Mouse (Mus musculus) embryonic facial prominence, embryonic 15.5 days (tissue): ENCODE measurements around the gene Mta3. TPM values are rescaled to one million over a fixed set of nuclear protein-coding genes. Genes with fewer than 3 reads are reported as not detected.

Experiments
- ATAC-seq: fragments of 200-750 bp; cut with Nextera tagmentation; 2 replicates; pipeline ENCODE4 v1.8.0; 2017; ENCODE audit warnings: low read depth, moderate TSS enrichment; ENCODE audit not compliant: insufficient number of reproducible peaks, low FRiP score, low TSS enrichment
- H3K27ac ChIP-seq: fragments of 300-500 bp; sonication (generic); replicated peaks from 2 replicates; pipeline ENCODE4 v1.5.1; 2015; ENCODE audit warnings: mild to moderate bottlenecking, inconsistent platforms
- H3K27me3 ChIP-seq: fragments of 300-500 bp; sonication (generic); 2 replicates; pipeline ENCODE4 v1.6.1; 2015; ENCODE audit warnings: inconsistent platforms
- H3K36me3 ChIP-seq: fragments of 300-500 bp; sonication (generic); 2 replicates; pipeline ENCODE4 v1.6.1; 2015; ENCODE audit warnings: mild to moderate bottlenecking, inconsistent platforms
- H3K4me1 ChIP-seq: fragments of 300-500 bp; sonication (generic); 2 replicates; pipeline ENCODE4 v1.6.1; 2015; ENCODE audit warnings: inconsistent platforms
- H3K4me2 ChIP-seq: fragments of 300-500 bp; sonication (generic); replicated peaks from 2 replicates; pipeline ENCODE4 v1.6.1; 2015; ENCODE audit warnings: mild to moderate bottlenecking, inconsistent platforms
- H3K4me3 ChIP-seq: fragments of 300-500 bp; sonication (generic); replicated peaks from 2 replicates; pipeline ENCODE4 v1.5.1; 2015; ENCODE audit warnings: mild to moderate bottlenecking, inconsistent platforms
- H3K9ac ChIP-seq: fragments of 300-500 bp; sonication (generic); 2 replicates; pipeline ENCODE4 v1.6.1; 2015; ENCODE audit warnings: inconsistent platforms
- H3K9me3 ChIP-seq: fragments of 300-500 bp; sonication (generic); replicated peaks from 2 replicates; pipeline ENCODE4 v1.6.1; 2016; ENCODE audit warnings: inconsistent platforms
- WGBS: fragments of 180-500 bp; shearing (Covaris S2); methylation state at CpG from one replicate; pipeline ENCODE4 v1.1.7; 2015; 5-methylcytosine and 5-hydroxymethylcytosine counted together
- polyA plus RNA-seq: library from polyadenylated mRNA; unstranded; fragments of >200 nt; fragmentation: Nextera tagmentation; extraction: Ambion mirVana; gene quantifications from 2 replicates; pipeline ENCODE4 v1.2.1, GENCODE M21; 2015

The Mta3 gene
- polyA plus RNA-seq, 1 experiment from 2014 or later: 46.4 TPM

DNA sequence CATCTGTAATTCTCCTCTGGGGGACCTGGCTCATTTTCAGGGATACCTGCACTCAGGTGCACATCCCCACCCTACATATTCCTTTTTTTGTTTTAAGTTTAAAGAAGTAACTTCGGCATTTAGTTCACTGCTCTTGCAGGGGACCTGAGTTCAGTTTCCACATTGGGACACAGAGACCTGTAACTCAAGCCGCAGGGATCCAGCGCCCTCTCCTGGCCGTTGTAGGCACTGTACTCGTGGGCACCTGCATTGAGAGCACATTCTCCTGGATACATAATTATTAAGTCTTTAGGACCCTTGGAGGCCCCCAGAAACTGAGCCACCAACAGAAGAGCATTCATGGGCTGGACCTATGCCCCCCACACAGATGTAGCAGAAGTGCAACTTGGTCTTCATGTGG is 26.8 kb downstream of the Mta3 start:
- no peak overlapping the region for H3K9ac ChIP-seq
- ATAC-seq: no peak
- WGBS: 46% methylated on average over 5 of the region's 5 CpGs

DNA sequence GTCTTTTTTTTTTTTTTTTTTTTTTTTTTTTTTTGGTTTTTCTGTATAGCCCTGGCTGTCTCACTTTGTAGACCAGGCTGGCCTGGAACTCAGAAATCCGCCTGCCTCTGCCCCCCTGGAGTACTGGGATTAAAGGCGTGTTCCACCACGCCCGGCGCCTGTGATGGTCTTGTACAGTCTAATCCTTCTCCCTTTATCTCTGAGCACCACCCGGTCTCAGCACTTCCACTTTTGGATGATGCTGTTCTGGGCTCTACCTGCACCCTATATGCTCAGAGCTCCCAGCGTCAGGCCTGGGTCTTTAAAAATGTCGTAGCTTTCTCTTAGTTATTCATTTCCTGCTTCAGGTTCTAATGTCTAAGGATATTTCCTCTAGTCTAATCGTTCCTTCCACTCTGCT is 30.7 kb downstream of the Mta3 start:
- no peaks in the 10 kb centered on the region for H3K27me3 ChIP-seq
- ATAC-seq: no peak
- peaks cover 17% of the 10 kb centered on the region; the same call in 1 of the 2 replicates for H3K36me3 ChIP-seq
- no peak overlapping the region for H3K9ac ChIP-seq
- no peak overlapping the region for H3K27ac ChIP-seq
- 87% methylated on average over 9 of the region's 9 CpGs for WGBS
- H3K4me2 ChIP-seq: no peak overlapping the region
- H3K4me1 ChIP-seq: peaks cover 2% of the 10 kb centered on the region
- no peak overlapping the region for H3K4me3 ChIP-seq
- no peaks in the 10 kb centered on the region for H3K9me3 ChIP-seq

More for the DNA sequence above, 26.8 kb downstream of the Mta3 start:
- no peak overlapping the region; the same call in 1 of the 2 replicates for H3K27ac ChIP-seq
- no peak overlapping the region for H3K4me2 ChIP-seq
- no peaks in the 10 kb centered on the region for H3K36me3 ChIP-seq
- no peak overlapping the region for H3K4me3 ChIP-seq
- H3K4me1 ChIP-seq: peaks cover 7% of the 10 kb centered on the region
- no peaks in the 10 kb centered on the region for H3K9me3 ChIP-seq
- no peaks in the 10 kb centered on the region for H3K27me3 ChIP-seq

DNA sequence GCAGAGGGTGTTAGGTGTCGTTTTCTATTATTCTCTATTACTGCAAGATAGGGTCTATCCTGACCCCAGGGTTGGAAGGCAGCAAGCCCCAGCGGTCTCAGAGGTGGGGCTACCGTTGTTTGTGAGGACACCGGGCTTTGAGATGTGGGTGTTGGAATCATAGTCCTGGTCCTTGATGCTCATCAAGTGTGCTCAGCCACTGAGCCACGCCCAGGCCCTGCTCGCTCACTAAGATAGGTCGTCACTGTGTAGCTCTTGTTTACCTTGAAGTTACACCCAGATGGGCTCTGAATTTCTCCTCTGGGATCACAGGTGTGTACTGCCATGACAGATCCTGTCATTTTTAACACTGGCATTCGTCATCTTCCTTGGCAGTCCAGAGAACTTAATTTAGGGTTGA is 31.8 kb downstream of the Mta3 start:
- H3K9me3 ChIP-seq: no peaks in the 10 kb centered on the region
- peaks cover 17% of the 10 kb centered on the region; the same call in 1 of the 2 replicates for H3K36me3 ChIP-seq
- 84% methylated on average over 8 of the region's 8 CpGs for WGBS
- no peak overlapping the region for H3K9ac ChIP-seq
- ATAC-seq: no peak
- no peak overlapping the region for H3K4me2 ChIP-seq
- H3K4me1 ChIP-seq: no peaks in the 10 kb centered on the region
- H3K27me3 ChIP-seq: no peaks in the 10 kb centered on the region
- no peak overlapping the region for H3K4me3 ChIP-seq
- no peak overlapping the region for H3K27ac ChIP-seq

DNA sequence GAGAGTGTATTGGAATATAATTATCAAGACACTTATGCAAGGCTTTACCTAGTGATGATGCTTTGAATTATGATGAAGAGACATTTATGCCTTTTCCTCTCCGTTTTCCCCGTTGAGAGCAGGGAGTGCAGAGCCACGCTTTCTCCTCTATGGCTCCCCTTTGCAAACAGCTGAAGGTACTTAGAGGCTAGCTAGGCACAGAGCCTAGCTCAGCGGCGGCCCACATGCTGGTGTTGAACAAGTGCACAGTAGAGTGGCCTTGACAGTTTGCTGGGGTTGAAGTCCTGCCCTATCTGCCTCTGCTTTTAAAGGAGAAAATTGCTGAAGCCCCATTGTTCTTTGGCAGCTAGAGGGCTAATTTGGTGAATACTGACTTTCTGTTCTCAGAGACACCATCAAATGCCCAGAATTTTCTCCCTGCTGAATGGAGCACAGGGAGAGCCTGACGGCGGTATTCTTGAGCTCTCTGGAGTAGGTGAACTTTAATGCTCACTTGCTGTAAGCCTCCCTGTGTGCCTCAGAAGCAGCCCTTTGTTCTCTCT is 34.2 kb downstream of the Mta3 start:
- no peak for ATAC-seq
- no peak overlapping the region for H3K4me2 ChIP-seq
- H3K36me3 ChIP-seq: peaks cover 29% of the 10 kb centered on the region
- H3K9ac ChIP-seq: no peak overlapping the region
- H3K4me3 ChIP-seq: no peak overlapping the region
- no peaks in the 10 kb centered on the region for H3K4me1 ChIP-seq
- no peaks in the 10 kb centered on the region for H3K27me3 ChIP-seq
- H3K27ac ChIP-seq: no peak overlapping the region
- WGBS: 74% methylated on average over 7 of the region's 7 CpGs
- 0 out of 2 replicates have a peak, but pooled peaks cover 10% of the 10 kb centered on the region for H3K9me3 ChIP-seq

DNA sequence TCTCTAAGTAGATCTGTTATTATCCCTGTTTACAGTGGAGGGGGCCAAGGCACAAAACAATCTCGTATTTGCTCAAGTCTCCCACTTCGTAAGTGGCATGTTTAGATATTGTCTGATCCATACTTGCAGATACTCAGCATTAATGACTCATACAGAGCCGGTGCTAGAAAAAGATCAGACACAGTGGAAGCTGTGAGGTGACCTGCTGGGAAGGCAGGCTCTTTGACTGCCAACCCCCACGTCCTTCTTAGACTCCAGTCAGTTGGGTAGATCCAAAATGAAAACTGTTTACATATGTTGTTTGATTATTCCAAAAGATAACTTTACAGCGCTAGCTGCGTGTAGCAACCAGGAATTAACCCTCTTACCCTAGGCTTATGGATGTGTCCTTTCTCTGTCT is 35.3 kb downstream of the Mta3 start:
- ATAC-seq: no peak

DNA sequence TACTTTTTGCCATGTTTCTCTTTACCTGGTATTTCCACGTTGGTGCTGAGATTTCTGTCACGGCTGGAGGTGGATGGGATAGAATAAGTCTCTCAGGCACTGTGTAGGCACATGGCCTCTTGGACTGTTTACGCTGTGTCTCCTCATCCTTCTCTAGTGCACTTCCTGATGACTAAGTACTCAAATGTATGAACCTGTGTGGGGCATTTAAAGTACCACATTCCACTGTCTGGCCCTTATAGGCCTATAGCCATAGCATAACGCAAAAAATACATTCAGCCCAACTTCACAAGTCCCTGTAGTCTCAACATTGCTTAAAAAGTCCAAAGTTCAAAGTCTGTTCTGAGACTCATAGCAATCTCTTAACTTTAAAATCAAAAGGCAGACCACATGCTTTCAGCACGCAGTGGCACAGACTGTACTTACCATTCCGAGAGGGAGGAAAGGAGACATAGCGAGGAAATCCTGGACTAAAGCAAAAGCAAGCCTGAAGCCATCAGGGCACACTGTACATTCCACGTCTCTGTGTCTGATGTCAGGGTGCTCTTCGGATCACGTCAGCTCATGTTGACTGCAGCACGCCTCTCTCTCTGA is 38.4 kb downstream of the Mta3 start:
- H3K9me3 ChIP-seq: 0 out of 2 replicates have a peak, but pooled peaks cover 12% of the 10 kb centered on the region
- H3K36me3 ChIP-seq: peaks cover 22% of the 10 kb centered on the region
- ATAC-seq: no peak
- H3K27me3 ChIP-seq: no peaks in the 10 kb centered on the region
- H3K4me3 ChIP-seq: no peak overlapping the region
- no peak overlapping the region for H3K4me2 ChIP-seq
- 95% methylated on average over 11 of the region's 11 CpGs for WGBS
- H3K9ac ChIP-seq: no peak overlapping the region
- H3K27ac ChIP-seq: no peak overlapping the region
- no peaks in the 10 kb centered on the region for H3K4me1 ChIP-seq

More for the DNA sequence above, 35.3 kb downstream of the Mta3 start:
- 69% methylated on average over 6 of the region's 6 CpGs for WGBS
- H3K27ac ChIP-seq: no peak overlapping the region
- no peaks in the 10 kb centered on the region for H3K4me1 ChIP-seq
- H3K36me3 ChIP-seq: peaks cover 31% of the 10 kb centered on the region
- no peak overlapping the region for H3K4me2 ChIP-seq
- no peaks in the 10 kb centered on the region for H3K27me3 ChIP-seq
- H3K9ac ChIP-seq: no peak overlapping the region
- 0 out of 2 replicates have a peak, but pooled peaks cover 12% of the 10 kb centered on the region for H3K9me3 ChIP-seq
- H3K4me3 ChIP-seq: no peak overlapping the region

DNA sequence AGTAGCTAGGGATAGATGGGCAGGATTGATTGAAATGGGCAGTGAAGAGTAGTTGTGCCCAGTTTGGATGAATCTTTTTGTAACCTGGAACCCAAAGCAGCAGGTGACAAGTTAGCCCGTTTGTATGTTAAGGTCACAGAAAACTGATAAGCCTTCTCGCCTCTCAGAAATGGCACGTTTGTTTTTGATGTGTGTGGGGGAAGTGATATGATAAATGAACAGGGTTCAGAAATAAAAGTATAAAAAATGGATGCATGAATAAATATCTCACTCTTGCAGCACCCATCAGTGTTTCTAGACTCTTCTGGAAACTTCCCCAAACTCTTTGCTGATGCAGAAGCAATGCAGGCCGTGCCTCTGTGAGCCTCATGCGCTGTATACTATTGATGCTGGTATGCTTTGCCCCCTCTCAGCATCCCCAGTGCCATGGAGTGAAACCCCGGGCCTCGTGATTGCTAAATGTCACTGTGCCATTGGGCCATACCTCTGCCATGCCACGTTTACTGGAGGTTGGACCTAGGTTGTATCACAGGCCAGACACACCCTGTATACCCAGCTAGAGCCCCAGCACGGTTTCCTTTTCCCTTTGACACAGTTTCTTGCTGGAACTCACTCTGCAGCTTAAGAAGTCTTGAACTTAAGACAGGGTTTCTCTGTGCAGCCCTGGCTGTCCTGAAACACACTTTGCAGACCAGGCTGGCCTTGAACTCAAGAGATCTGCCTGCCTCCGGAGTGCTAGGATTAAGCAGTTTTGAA is 41.6 kb downstream of the Mta3 start:
- no peak for ATAC-seq
- 86% methylated on average over 10 of the region's 10 CpGs for WGBS
- no peak overlapping the region for H3K9ac ChIP-seq

DNA sequence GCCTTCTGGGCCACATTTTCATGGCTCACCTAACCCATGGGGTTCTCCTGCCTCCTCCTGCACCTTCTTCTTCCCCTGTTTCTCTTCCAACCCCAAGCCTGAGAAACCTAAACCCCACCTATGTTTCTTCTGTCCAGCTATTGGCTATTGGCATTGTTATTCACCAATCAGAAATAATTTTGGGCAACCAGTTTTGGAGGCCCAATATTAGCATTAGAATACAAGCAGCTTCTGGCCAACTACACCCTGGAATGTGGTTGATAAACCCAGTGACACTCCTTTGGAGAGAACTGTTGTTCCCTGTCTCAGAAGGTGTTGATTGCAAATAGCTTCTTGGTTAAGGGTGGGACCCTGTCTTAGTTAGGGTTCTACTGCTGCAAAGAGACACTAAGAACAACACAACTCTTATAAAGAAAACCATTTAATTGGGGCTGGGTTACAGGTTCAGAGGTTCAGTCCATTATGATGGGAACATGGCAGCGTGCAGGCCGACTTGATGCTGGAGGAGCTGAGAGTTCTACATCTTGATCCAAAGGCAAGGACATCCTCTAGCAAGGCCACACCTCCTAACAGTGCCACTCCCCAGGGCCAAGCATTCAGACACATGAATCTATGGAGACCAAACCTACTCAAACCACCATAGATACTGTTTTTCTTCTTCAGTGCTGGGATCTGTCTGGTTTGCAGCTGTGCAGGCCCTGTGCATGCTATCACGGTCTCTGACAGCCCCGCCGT is 44.4 kb downstream of the Mta3 start:
- H3K4me2 ChIP-seq: no peak overlapping the region
- H3K4me3 ChIP-seq: no peak overlapping the region
- no peaks in the 10 kb centered on the region for H3K27me3 ChIP-seq
- WGBS: 86% methylated on average over 5 of the region's 5 CpGs
- no peak for ATAC-seq
- H3K4me1 ChIP-seq: no peaks in the 10 kb centered on the region
- no peak overlapping the region for H3K9ac ChIP-seq
- no peak overlapping the region for H3K27ac ChIP-seq
- no peaks in the 10 kb centered on the region for H3K9me3 ChIP-seq
- peaks cover 15% of the 10 kb centered on the region for H3K36me3 ChIP-seq

More for the DNA sequence above, 41.6 kb downstream of the Mta3 start:
- no peak overlapping the region for H3K27ac ChIP-seq
- H3K4me3 ChIP-seq: no peak overlapping the region
- H3K4me2 ChIP-seq: no peak overlapping the region
- H3K27me3 ChIP-seq: no peaks in the 10 kb centered on the region
- H3K9me3 ChIP-seq: 0 out of 2 replicates have a peak, but pooled peaks cover 12% of the 10 kb centered on the region
- H3K36me3 ChIP-seq: peaks cover 14% of the 10 kb centered on the region
- H3K4me1 ChIP-seq: no peaks in the 10 kb centered on the region

DNA sequence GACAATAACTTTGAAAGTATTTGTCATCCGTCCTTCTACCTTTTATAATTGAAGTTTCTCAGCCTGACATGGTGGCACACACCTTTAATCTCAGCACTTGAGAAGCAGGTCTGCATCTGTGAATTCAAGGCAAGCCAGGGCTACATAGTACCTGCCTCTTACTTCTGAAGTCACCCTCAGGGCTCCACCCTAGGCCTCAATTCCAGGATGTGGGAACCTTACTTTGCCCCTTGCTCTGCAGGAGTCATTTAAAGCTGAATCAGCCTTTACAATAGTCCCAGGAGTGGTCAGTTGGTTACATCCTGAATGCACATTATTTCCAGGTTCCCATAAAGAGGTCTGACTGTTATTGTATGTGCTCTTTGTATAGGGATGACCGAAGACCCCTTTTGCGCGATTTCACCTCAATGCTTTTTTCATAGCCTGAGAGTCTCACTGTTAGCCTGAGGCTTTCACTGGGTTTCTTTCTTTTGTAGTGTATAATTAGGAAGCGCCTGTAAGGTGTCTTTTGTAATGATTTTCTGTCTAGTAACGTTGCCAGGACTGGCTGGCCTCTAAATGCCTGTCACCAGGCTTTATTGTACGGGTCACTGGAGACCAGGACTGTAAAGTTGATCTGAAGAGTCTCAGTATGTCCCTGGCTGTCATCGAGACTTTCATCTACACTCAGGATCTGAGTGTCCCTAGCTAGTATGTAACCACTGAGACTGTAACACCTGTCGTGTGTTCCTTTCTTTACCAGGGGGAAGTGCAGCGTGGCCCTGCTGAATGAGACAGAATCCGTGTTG is 47.3 kb downstream of the Mta3 start:
- no peaks in the 10 kb centered on the region for H3K4me1 ChIP-seq
- H3K4me3 ChIP-seq: no peak overlapping the region
- no peak overlapping the region for H3K4me2 ChIP-seq
- ATAC-seq: no peak
- H3K9ac ChIP-seq: no peak overlapping the region
- 72% methylated on average over 11 of the region's 11 CpGs for WGBS
- no peaks in the 10 kb centered on the region for H3K27me3 ChIP-seq
- no peak overlapping the region for H3K27ac ChIP-seq
- peaks cover 23% of the 10 kb centered on the region for H3K36me3 ChIP-seq
- no peaks in the 10 kb centered on the region for H3K9me3 ChIP-seq

DNA sequence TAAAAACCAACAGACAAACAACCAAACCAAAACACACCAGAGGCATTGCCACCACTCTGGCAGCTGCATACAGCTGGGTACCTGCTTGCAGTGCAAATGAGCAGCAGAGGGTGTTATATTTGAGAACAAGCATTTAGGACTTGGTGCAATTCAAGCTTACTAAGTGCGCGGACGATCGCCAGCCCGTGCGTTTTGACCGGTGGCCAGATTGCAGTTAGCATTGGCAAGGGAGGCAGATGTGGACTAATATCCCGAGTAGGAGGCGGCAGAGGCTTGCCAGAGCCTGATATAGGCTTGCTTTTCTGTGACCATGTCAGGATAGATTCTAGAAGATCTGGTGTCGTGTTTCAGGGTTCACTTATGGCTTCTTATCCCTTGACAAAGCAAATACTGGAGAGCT is 52.1 kb downstream of the Mta3 start:
- ATAC-seq: no peak
- Histone ChIP-seq H3K4me3 (no peak overlapping the region), H3K36me3 (peaks cover 35% of the 10 kb centered on the region), H3K27ac (no peak overlapping the region), H3K9me3 (no peaks in the 10 kb centered on the region), H3K27me3 (no peaks in the 10 kb centered on the region), H3K4me1 (no peaks in the 10 kb centered on the region), H3K4me2 (no peak overlapping the region), H3K9ac (no peak overlapping the region)
- WGBS: 66% methylated on average over 10 of the region's 10 CpGs
